Mouse (Mus musculus): ENCODE results near the gene Strn4.

GRCm38 (mm10) chr7:16884334-16884733 is 68.6 kb downstream of the Strn4 start:
- no peak for TF ChIP-seq CTCF (IDR thresholded peaks at IDR 0.05; ENCODE audit: low read depth)
- no peak for TF ChIP-seq EP300 (IDR thresholded peaks at IDR 0.05; ENCODE audit: low read depth)

Data from liver, postnatal 0 days (tissue).